Mouse (Mus musculus) frontal cortex, postnatal 25 days (tissue): ENCODE data around the gene Fpr2.
"Not testable (repeated sequence)": the region's sequence is repeated elsewhere in the genome, so short reads cannot be mapped to it uniquely, and the experiment has no call there.

ENCODE experiments used
- DNase-seq, 2 experiments: peaks; one replicate each; pipeline ENCODE4 v3.0.0; 2022; ENCODE audit warnings: low spot score in 2 of 2

Fpr2 gene

GRCm38 (mm10) chr17:17882672-17883071, 5.0 kb upstream of the Fpr2 start:
- no peak for DNase-seq

DNA sequence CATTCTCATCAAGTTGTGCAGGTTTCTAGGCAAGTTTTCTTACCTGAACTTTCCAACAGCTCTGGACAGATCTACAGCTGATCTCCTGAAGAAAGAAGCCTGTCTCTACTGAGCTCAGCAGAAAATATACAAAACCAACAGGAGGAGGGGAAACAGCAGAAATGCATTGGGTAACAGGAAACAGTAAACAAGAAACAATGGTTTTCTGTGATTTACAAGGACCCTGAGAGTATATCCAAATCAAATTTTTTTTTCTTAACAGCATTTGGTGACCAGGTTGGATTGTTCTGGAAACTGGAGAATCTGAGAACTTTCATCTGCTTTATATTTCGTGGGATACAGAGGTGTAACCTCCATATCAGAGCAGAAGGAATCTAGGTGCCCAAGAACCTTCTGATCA, 3.8 kb upstream of the Fpr2 start, which contains the start of gene Fpr1:
Gene Fpr1 (minus strand): TSS at position 101 of the 400 bp plus-strand sequence.
- DNase-seq = no peak

DNA sequence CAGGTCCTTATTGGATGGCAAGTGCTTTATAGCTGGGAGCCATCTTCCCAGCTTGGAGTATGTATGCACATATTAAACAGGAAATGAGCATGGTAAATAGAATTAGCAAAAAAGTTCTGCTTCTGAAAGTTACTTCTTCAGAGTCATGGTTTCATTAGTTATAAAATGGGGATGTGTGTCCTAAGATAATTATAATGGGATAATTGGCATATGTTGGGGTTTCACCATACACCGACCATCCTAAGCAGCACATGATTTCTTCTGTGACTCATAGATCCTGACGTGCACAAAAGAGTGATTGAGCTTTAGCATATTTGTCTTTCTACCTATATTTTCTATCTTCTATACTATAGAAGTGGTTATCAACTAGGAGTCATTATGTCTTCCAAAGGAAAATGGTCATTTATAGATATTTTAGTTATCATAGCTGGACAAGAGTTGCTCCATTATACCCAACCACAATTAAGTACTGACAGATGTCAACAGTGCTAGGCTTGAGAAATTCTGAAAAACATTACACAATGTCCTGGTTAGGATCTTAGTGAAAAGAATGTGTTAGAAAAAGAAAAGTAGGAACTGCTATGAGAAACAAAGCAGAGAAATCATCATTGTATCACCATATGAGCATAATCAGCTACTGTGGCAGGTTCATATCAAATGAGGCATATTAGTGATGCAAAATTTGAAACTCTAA, 2.3 kb downstream of the Fpr2 start:
- DNase-seq = no peak

DNA sequence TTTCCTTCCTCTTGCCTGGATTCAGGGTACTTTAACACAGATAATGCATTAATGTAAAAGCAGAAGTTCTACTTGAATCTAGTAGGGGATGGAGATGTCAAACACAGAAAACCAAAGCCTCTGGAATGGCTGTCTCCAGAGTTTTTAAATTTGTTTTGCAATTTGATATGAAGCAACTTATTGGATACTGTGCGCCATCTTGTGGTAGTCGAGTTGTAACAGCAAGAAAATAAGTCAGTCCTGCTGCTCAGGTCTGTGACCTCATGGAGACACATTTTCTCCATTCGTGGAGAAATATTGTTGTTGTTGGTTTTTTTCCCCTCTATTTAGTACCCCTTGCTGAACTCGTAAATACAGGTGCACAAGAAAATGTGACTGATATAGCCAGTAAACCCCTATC, 8.4 kb downstream of the Fpr2 start:
- DNase-seq = no peak

DNA sequence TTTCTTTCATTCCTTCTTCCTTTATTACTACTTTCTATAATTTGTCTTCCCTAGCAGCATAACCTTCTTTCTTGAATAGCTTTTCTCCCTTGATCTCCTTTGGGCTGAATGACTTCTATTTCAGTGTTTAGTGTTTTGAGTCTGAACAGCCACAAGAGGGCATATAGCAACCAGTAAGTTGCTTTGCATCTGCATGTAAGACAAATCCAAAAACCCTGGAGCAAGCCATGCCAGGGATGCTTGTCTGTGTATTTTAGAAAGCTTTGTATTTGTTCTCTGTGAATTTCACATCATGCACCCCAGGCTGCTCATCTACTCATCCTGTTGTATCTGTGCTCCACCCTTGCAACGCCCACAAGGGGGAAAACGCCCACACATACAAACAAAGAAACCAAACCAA, 11.6 kb downstream of the Fpr2 start:
- DNase-seq = no peak

GRCm38 (mm10) chr17:17900768-17901167, 13.1 kb downstream of the Fpr2 start:
- no peak for DNase-seq

- DNase-seq = peak; percentile 55 to 63
Measured at GRCm38 (mm10) chr17:17909636-17910421, 22.2 kb downstream of the Fpr2 start.

DNA sequence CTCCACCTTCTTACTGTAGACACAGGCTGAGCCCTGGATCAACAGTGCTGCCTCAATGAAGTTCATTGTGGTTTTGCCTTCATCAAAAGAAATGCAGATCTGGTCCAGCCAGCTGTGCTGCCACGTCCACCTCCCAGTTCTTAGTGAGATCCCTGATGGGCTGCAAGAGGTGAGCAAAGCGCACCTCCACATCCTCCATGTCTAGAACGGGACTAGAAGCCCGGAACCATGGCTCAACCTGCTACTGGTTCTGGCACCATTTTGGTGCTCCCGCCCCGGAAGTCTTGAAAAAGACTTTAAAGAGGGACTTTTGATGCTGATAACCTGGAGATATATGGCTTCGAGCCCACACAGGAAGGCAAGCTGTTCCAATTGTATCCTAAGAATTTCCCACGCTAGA, 25.0 kb downstream of the Fpr2 start:
- not testable (repeated sequence) for DNase-seq

- DNase-seq = no peak
Measured at GRCm38 (mm10) chr17:17917376-17917775, 29.8 kb downstream of the Fpr2 start.

DNA sequence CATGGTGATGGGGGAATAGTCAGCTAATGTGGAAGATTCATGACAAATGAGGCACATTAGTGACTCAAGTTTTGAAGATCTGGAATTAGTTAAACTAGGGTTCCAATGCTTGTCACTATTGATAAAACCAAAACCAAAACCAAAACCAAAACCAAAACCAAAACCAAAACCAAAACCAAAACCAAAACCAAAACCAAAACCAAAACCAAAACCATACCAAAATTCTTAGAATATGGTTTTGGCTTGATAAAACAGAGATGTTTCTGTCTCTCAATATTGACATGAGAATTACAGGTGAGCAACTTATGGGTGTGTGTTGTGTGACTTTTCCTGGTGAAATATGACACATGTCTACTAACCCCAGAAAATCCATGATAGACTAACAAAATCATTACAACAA, 30.2 kb downstream of the Fpr2 start:
- DNase-seq = no peak
